Mouse (Mus musculus) thymus, adult 2 months (tissue): ENCODE measurements around the gene Atxn1. TPM values are rescaled to one million over a fixed set of nuclear protein-coding genes. Genes with fewer than 3 reads are reported as not detected.

ENCODE experiments used
- DNase-seq: peaks from one replicate; pipeline ENCODE4 v3.0.0; 2021
- H3K27ac ChIP-seq: fragments of 200-500 bp; 2 replicates; pipeline ENCODE4 v1.5.1; 2012; ENCODE audit warnings: low read length, control low read depth; ENCODE audit not compliant: control insufficient read depth, insufficient read depth
- H3K27me3 ChIP-seq: fragments of 200-500 bp; 2 replicates; pipeline ENCODE4 v1.6.1; 2012; ENCODE audit warnings: mild to moderate bottlenecking, low read length, moderate library complexity, mixed read lengths; ENCODE audit not compliant: control insufficient read depth, insufficient read depth
- H3K36me3 ChIP-seq: fragments of 200-500 bp; 2 replicates; pipeline ENCODE4 v1.6.1; 2012; ENCODE audit warnings: mild to moderate bottlenecking, low read length, moderate library complexity; ENCODE audit not compliant: control insufficient read depth, insufficient read depth
- H3K4me1 ChIP-seq: fragments of 200-500 bp; replicated peaks from 2 replicates; pipeline ENCODE4 v1.6.1; 2012; ENCODE audit warnings: low read length; ENCODE audit not compliant: control insufficient read depth, insufficient read depth
- H3K4me3 ChIP-seq: fragments of 200-500 bp; 2 replicates; pipeline ENCODE4 v1.5.1; 2012; ENCODE audit warnings: mild to moderate bottlenecking, low read length, control low read depth, moderate library complexity; ENCODE audit not compliant: control insufficient read depth, insufficient read depth
- CTCF ChIP-seq: fragments of 200-500 bp; IDR thresholded peaks from 2 replicates; pipeline ENCODE4 v1.5.1; 2012; ENCODE audit warnings: mild to moderate bottlenecking, control low read depth, low read length, moderate library complexity, borderline replicate concordance; ENCODE audit not compliant: control insufficient read depth, poor library complexity, insufficient read depth; ENCODE audit errors: extremely low read depth
- POLR2A ChIP-seq: fragments of 200-500 bp; IDR thresholded peaks from 2 replicates; pipeline ENCODE4 v1.6.1; 2012; ENCODE audit warnings: mild to moderate bottlenecking, low read length, control low read depth, moderate library complexity; ENCODE audit not compliant: control insufficient read depth, poor library complexity, insufficient read depth; ENCODE audit errors: extremely low read depth
- WGBS: fragments of 180-500 bp; shearing (Covaris S2); methylation state at CpG from one replicate; pipeline ENCODE4 v1.1.7; 2018; 5-methylcytosine and 5-hydroxymethylcytosine counted together
- polyA plus RNA-seq: library from polyadenylated mRNA; depleted of rRNA; stranded (reverse); fragments of >200 nt; gene quantifications from 2 replicates; pipeline ENCODE4 v1.2.3, GENCODE M21; 2012

The Atxn1 gene
- polyA plus RNA-seq, 1 experiment = 13.5 TPM

GRCm38 (mm10) chr13:45507274-45508229, 457.3 kb downstream of the Atxn1 start, which contains the start of gene Gmpr:
Gene Gmpr, plus strand, starts transcription at chr13:45507444.
- Histone ChIP-seq H3K27ac (no peak within 1 kb of the TSS; the same call in 1 of the 2 replicates), H3K36me3 (no peaks in the 10 kb centered on the region), H3K4me1 (peaks cover 15% of the 10 kb centered on the region), H3K4me3 (peak within 1 kb of the TSS; percentile 53), H3K27me3 (no peaks in the 10 kb centered on the region)
- DNase-seq = peak; percentile 91
- peak; percentile 38; the same call in 1 of the 2 replicates for TF ChIP-seq CTCF
- no peak for TF ChIP-seq POLR2A
- 1% methylated on average over 63 of the region's 63 CpGs for WGBS

GRCm38 (mm10) chr13:45505546-45505945, 459.3 kb downstream of the Atxn1 start:
- Histone ChIP-seq H3K27me3 (no peaks in the 10 kb centered on the region), H3K4me3 (no peak overlapping the region), H3K36me3 (no peaks in the 10 kb centered on the region), H3K27ac (no peak overlapping the region), H3K4me1 (peaks cover 13% of the 10 kb centered on the region)
- no peak for DNase-seq
- TF ChIP-seq POLR2A = no peak
- no peak for TF ChIP-seq CTCF
- 97% methylated on average over 3 of the region's 3 CpGs for WGBS

DNA sequence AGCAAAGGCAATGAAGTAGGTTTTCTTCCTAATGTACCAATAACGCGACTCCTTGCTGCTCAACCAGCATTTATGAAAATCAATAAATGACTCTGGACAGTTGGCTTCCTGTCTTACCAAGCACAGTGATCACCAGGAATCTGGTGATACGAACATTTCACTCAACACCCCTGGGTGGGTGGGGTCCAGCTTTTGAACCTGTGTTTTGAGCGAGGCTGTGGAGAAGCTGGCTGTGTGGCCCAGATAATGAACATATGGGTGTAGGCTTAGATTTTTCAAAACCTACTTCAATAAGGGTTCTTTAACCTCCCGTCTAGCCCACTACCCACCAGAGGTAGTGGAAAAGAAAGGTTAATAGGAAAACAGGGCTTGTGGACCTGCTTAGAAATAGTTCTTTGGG, 462.0 kb downstream of the Atxn1 start:
- no peak for DNase-seq
- H3K4me1 ChIP-seq = peaks cover 3% of the 10 kb centered on the region

GRCm38 (mm10) chr13:45499906-45500305, 464.9 kb downstream of the Atxn1 start:
- Histone ChIP-seq H3K4me3 (no peak overlapping the region), H3K4me1 (no peaks in the 10 kb centered on the region), H3K27me3 (no peaks in the 10 kb centered on the region), H3K27ac (no peak overlapping the region), H3K36me3 (no peaks in the 10 kb centered on the region)
- no peak for DNase-seq
- WGBS = 91% methylated on average over 3 of the region's 3 CpGs
- TF ChIP-seq POLR2A (no peak), CTCF (no peak)

More for the DNA sequence above, 462.0 kb downstream of the Atxn1 start:
- TF ChIP-seq POLR2A = no peak
- TF ChIP-seq CTCF = no peak
- Histone ChIP-seq H3K27me3 (no peaks in the 10 kb centered on the region), H3K36me3 (no peaks in the 10 kb centered on the region), H3K27ac (no peak overlapping the region), H3K4me3 (no peak overlapping the region)
- 93% methylated on average over 5 of the region's 5 CpGs for WGBS
